Mouse (Mus musculus): ENCODE measurements at regions not wholly inside any gene's neighbourhood (a gene's known extent, or its start where the extent isn't known, plus 50 kb on each side); places are given as distances from the start of the nearest gene placed in this dataset.

GRCm38 (mm10) chr16:78156876-78157232 is 144.4 kb upstream of the Cxadr start:
- DNase-seq (ENCODE audit: low read depth, low spot score): no peak

DNA sequence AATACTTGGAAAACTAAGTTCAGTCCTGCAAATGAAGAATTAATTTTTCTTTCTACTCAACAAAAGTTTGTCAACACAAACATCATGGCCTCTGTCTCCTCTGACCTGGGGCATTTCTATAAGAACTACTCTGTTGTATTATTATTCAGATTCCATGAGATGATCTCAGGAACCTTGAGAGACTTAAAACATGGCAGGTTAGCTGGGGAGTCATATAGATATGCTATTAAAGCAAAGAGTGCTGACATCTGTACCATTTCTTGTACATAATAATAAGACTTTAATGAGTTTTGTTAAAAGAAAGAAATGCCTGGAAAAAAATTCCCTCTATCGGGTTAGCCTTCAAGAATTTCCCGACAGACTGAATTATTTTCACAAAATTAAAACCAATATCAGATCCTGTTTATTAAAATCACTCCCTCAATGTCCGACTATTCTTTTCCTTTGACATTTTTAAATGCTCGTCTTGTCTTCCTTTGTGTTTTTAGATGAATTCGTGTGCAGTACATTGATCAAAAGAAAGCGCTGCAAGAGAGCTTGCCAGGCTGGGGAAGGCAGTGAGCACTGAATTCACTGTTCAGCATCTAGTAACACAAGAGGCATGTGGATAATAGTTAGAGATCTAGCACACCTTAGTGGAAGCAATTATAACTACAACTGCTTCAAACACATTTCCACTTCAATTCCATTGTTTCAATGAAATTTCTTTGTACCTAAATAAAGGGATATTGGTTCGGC is 145.0 kb upstream of the Cxadr start:
- DNase-seq (ENCODE audit: low read depth, low spot score): peak; percentile 3

- DNase-seq (ENCODE audit: low read depth, low spot score): no peak
These were observed 147.2 kb upstream of the Cxadr start for GRCm38 (mm10) chr16:78153899-78154605.

DNA sequence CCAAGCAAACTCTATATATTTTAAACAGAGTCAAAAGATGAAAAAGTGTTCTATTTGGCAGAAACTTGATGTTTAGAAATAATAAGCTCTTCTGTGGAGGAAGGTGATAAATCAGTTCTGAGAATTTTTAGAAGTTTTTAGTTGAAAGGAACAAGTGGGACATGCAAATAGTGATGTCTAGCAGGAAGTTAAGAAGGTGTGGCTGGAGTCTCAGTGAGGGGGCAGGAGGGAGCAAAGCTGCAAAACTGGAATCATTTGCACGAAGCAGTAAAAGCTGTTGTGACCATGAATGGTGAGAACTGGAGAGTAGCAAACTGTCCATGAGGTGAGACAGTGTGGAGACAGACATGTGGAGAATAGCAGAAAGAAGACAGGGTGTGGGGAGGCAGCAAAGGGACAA is 157.1 kb upstream of the Cxadr start:
- DNase-seq (ENCODE audit: low read depth, low spot score): no peak

GRCm38 (mm10) chr16:78135501-78135900 is 165.8 kb upstream of the Cxadr start:
- no peak for DNase-seq (ENCODE audit: low read depth, low spot score)

- no peak for DNase-seq (ENCODE audit: low read depth, low spot score)
These were observed 166.8 kb upstream of the Cxadr start for GRCm38 (mm10) chr16:78134531-78134930.

- no peak for DNase-seq (ENCODE audit: low read depth, low spot score)
These were observed 179.6 kb upstream of the Cxadr start for GRCm38 (mm10) chr16:78121668-78122067.

DNA sequence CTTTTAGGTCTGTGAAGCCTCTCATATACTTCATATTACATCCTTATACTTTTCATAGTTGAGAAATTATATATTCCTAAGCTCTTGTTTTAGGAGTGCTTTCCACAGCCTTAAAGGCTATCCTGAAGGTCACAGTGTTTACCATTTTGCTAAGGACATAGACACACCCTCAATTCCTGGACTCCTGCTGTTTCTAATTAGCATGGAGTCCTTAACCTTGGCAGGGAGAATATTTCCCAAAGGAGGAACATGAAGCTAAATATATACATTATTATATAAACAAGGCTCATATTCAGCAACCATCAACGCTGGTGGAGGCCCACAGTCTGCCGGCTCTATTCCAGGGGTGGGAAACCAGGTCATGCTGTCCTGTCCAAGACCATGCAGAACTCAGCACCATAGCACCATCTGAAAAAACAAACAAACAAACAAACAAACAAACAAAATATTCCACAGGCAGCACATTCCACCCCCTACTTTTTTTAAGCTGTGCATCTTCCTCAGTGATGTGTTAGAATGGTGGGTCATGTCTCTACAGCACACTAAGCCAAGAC is 180.9 kb upstream of the Cxadr start:
- DNase-seq (ENCODE audit: low read depth, low spot score): no peak

GRCm38 (mm10) chr16:78104246-78104645 is 197.0 kb upstream of the Cxadr start:
- no peak for DNase-seq (ENCODE audit: low read depth, low spot score)

DNA sequence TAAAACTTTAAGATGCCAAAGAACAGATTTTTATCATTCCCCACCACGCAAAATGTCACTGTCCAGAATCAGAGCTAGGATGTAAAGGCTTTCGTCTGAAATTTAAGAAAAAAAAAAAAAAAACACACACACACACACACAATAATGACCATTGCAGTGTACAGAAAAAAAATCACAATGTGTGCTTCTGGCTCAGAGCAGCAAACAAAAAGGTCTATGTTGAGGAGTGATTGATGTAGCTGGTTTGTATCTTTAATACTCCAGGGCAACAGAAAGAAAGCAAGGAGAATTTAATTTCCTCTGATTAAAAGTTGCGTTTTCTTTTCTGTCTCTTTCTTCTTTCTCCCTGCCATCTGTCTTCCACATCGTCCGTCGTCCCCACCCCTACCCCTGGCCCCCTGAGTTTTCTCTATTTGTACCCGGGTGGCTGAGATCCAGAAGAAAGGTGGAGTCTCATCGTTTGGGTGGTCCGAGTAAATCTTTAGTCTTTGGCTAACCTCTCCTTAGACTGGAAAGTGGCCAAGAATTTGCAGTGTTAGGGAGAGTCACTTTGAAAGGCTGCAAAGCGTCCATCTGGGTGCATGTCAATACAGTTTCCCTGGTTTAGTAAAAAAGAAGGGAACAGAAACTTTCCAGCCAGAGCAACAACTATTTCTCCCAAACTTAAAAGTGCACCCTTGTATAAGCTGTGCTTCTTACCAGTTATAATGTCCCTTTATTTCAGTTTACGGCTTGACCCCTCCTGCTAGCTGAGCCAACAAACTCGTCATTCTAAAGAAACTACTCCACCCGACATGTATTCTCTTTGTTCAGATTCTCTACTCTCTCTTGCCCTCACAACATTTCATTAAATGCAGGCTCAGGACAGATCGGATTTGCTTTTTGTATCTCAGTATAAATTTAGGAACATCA is 199.6 kb upstream of the Cxadr start:
- DNase-seq (ENCODE audit: low read depth, low spot score): no peak

- DNase-seq (ENCODE audit: low read depth, low spot score): no peak
These were observed 201.4 kb upstream of the Cxadr start for GRCm38 (mm10) chr16:78099842-78100241.

DNA sequence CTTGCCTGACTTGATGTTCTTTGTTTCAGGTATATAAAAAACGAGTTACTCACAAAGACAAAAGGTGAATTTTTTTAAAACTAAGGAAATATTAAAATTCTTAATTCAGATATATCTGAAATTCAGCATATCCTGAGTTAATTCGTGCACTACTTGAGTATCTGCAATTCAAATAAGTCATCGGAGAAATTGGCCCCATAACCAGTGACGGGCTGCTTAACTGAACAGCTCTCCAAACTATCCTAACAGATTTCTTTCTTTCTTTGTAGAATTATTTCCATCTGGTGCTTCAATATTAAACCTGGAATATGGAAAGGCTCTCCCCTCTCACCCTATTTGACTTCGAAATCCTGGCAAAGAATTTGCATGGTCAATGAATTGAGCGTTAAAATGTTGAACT is 202.2 kb upstream of the Cxadr start:
- DNase-seq (ENCODE audit: low read depth, low spot score): no peak

GRCm38 (mm10) chr16:78098555-78098954 is 202.7 kb upstream of the Cxadr start:
- DNase-seq (ENCODE audit: low read depth, low spot score): no peak

- DNase-seq (ENCODE audit: low read depth, low spot score): no peak
These were observed 204.7 kb upstream of the Cxadr start for GRCm38 (mm10) chr16:78096571-78096970.

DNA sequence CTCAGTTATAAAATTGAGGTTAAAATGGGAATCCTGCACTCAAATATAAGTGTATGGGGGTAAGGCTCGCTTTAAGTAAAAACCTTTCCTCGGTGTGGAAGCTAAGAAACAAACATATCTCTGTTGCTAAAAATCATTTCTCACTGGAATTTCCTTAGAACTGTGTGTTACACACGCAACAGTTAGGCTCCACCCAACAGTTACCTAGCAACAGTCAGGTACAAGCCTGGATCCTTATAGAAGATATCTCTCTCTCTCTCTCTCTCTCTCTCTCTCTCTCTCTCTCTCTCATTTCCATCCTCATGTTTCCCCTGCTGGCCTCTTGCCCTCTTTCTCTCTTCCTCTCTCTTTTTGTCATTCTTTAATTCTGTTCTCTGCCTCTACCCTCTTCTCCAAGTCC is 211.1 kb upstream of the Cxadr start:
- no peak for DNase-seq (ENCODE audit: low read depth, low spot score)

DNA sequence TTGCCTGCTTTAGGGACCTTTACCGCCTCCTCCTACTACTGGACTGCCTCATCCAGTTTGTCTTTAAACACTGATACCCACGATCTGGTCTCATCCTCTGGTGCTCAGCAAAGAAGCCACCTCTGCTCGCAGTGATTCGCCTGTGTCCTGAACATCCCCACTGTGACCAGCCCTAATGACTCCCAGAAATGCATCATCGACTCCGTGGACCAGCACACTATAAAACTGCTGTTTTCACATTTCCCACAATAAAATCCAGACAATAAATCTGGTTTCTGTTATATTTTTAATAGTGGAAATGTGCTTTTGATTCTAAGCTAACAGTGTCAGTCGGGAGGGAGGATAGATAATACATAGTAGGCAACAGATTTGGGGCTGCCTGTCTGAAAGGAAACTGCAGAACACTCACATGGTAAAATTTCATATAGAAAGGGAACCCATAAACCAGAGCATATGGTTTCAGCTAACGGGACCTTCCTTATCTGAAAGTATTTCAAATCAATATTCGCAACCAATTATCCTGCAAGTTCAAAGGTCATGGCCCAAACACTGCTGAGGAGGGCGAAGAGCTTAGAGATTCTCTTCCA is 233.7 kb upstream of the Cxadr start:
- DNase-seq (ENCODE audit: low read depth, low spot score): no peak

GRCm38 (mm10) chr16:78060516-78060915 is 240.8 kb upstream of the Cxadr start:
- DNase-seq (ENCODE audit: low read depth, low spot score): no peak

DNA sequence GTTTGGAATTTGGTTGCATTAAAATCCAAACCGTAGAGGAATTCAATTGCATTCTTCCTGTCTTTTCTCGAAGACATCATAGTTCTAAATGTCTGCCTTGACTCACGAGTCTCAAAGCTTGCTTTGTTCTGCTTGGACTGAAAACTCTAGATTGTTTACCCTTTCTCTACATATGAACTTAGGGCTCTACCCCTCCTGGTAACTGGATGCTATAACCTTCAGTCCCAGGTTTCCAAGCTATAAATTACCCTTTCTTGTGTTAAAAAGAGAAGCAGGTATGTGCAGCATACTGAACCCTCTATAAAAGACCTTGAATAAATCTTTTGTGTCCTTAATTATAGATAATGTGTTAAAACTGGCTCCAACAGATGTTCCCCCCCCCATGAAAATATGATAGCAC is 243.7 kb upstream of the Cxadr start:
- no peak for DNase-seq (ENCODE audit: low read depth, low spot score)

GRCm38 (mm10) chr16:78052133-78052532 is 249.2 kb upstream of the Cxadr start:
- no peak for DNase-seq (ENCODE audit: low read depth, low spot score)

DNA sequence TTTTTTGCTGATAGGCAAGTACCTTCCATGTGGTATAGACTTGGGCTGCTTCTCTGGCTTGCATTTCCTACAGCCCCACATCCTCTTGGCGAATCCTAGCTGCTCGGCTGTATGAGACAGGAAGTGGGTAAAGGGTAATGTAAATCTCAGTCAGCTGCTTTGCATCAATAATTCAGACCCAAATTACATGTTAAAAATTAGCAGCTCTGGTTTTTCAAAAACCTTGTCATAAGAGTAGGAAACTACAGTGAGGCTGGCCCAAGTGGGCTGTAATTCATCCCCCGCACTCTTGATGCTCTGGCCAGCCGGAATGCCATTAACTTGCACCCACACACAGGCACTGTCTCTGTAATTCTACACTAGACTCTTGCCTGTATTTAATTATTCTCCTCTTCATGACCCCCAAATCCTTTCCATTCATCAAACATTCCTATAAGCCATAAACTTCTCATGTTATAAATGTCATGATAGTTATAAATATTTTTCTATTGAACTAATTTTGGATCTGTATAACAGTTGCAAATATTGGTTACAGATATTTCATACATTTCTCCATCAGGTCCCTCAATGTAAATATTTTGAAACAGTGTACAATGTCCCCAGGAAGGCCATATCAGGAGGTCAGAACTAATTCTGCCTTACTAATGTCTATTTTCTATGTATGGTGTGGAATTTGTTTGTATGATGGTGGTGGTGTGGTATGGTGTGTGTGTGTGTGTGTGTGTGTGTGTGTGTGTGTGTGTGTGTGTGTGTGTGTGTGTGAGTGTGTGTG is 261.0 kb upstream of the Cxadr start:
- no peak for DNase-seq (ENCODE audit: low read depth, low spot score)
